Mouse (Mus musculus) gastrocnemius, postnatal 25 days (tissue): Measurements from ENCODE around the gene Smim13. TPM values are rescaled to one million over a fixed set of nuclear protein-coding genes. Genes with fewer than 3 reads are reported as not detected.

Experiments
- DNase-seq: peaks from one replicate; pipeline ENCODE4 v3.0.0; 2022
- total RNA-seq, 2 experiments: library from RNA; stranded (reverse); gene quantifications; 1 replicate in 1 of 2; 2 replicates in 1 of 2; pipeline ENCODE4 v1.2.3; 2021

The Smim13 gene
- total RNA-seq, 2 experiments from 2014 or later, result 34.8 to 37.1 TPM

GRCm38 (mm10) chr13:41291466-41291974 lies 41.9 kb downstream of the Smim13 start:
- DNase-seq, result no peak

GRCm38 (mm10) chr13:41293595-41293994 lies 44.0 kb downstream of the Smim13 start:
- no peak for DNase-seq

DNA sequence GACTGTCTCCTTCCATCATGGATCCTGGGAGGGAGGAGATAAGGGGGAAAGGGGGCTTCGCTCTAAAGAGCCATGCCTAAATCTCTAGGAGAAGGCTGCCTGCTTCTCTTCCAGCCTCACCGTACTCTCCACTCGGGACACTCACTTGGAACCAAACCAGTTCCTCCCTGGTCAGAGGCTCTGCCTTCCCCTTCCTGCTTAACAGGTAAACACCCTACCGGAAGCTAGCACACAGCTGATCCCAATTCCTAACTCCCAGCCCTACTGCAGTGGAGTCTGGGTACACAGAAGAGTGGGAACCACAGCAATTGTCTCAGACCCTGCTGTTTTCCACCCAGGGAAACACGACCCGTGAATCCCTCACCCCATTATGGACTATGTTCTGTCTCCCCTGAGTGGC lies 46.2 kb downstream of the Smim13 start:
- DNase-seq, result peak; percentile 29

- DNase-seq, result no peak
Measured at GRCm38 (mm10) chr13:41296396-41296795, 46.8 kb downstream of the Smim13 start.

DNA sequence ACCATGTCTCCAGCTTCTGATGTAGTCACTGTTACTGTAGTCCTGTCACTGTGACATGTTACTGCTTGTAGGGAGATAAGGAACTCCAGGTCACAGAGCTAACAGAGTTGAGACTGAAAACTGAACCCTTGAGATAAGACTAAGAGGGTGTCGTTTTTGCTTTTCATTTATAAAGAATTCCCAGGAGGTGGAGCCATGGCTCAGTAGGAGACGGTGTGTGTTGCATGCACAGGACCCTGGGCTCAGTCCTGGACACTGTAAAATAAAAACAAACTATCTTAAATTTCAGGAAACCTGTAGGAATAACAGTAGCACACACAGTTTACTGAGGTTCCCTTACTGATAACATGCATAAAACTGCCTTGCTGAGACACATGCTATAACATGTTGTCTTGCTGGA lies 48.9 kb downstream of the Smim13 start:
- no peak for DNase-seq

GRCm38 (mm10) chr13:41298996-41299395 lies 49.4 kb downstream of the Smim13 start:
- DNase-seq, result no peak

GRCm38 (mm10) chr13:41300037-41300436 lies 50.4 kb downstream of the Smim13 start:
- no peak for DNase-seq

- peak; percentile 37 for DNase-seq
Measured at GRCm38 (mm10) chr13:41302716-41303115, 53.1 kb downstream of the Smim13 start.

GRCm38 (mm10) chr13:41320749-41321148 lies 71.1 kb downstream of the Smim13 start:
- no peak for DNase-seq

GRCm38 (mm10) chr13:41321433-41321832 lies 71.8 kb downstream of the Smim13 start:
- DNase-seq, result no peak

- DNase-seq, result no peak
Measured at GRCm38 (mm10) chr13:41324631-41325030, 75.0 kb downstream of the Smim13 start.

GRCm38 (mm10) chr13:41325346-41325745 lies 75.7 kb downstream of the Smim13 start:
- no peak for DNase-seq

DNA sequence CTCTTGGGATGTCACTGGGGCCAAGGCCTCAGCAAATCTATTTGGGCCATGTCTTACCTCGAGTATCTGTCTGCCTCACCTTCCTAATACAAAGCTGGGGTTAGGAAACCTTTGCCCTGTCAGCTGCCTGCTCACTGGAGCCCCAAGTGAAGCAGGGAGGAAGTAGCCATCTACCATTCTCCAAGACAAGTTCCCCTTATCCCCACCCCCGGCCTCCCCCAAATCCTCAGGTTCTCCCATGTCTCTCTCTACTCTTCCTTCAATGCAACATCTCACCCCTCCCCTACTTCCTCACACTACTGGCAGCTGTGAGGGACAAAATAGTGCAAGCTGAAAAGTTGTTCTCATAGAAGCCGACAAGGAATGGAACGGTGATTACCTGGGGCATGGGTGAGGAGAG lies 76.5 kb downstream of the Smim13 start:
- DNase-seq, result no peak

Other genes starting within 250 kb of the Smim13 start
- 10 to 100 TPM; 24.5 to 26.3 TPM for gene Pak1ip1, start 248.8 kb upstream of the Smim13 start, total RNA-seq
- gene Tmem14c, start 233.6 kb upstream of the Smim13 start, total RNA-seq, result 10 to 100 TPM; 80.7 to 82.9 TPM
- not detected for gene Mak, start 170.1 kb upstream of the Smim13 start, total RNA-seq
- not detected for gene Gcm2, start 138.8 kb upstream of the Smim13 start, total RNA-seq
- under 1 TPM in 1 of 2 experiments, not detected in 1; 0.13 TPM for gene Sycp2l, start 135.5 kb upstream of the Smim13 start, total RNA-seq
- gene Elovl2, start 29.4 kb upstream of the Smim13 start, total RNA-seq, result not detected
- gene Gm17364, start 24.1 kb downstream of the Smim13 start, total RNA-seq, result not detected
- gene Nedd9, start 237.5 kb downstream of the Smim13 start, total RNA-seq, result 1 to 10 TPM; 4.5 to 9.4 TPM